ENCODE assay signal across 9 mouse cellular contexts in the genomic region with DNA sequence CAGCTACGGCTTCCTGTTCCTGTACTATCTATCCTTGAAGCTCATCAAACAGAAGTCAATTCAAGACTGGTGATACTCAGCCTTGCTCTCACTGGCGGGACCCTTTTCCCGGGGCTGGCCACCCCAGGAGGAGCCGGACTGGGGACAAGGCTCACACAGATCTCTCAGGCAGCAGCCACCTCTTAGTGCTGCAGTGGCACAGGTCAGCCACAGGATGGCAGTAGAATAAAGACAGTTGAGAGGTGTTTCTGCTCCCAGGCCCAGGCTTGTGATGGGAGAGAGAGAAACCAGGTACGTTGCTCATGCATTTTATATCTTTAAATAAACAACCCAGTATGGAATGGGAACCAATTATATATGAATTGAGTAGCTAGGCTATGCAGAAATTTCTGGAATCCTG. TPM values are rescaled to one million over a fixed set of nuclear protein-coding genes. Genes with fewer than 3 reads are reported as not detected.
DNase-seq lines count a peak whose midpoint lies in the region; ATAC-seq and TF ChIP-seq lines count a peak whose summit lies in the region.
"Had no signal": no experiment of that assay in that cellular context is flagged by ENCODE, and none has a peak within 500 bp of the region (broad histone marks: within the 10 kb centered on the region; RNA-seq: fewer than 3 reads in every experiment).

No protein-coding gene starts in this region.

- H3K79me2 ChIP-seq in heart, adult 2 months (replicated peaks; ENCODE audit: control insufficient read depth, insufficient read depth, low read length) = no peaks in the 10 kb centered on the region

- no peak for TF ChIP-seq POLR2A in heart, adult 2 months (IDR thresholded peaks at IDR 0.05; ENCODE audit: insufficient read depth, low read depth, low read length)

- peak; percentile 93 for TF ChIP-seq CTCF in heart, adult 2 months (IDR thresholded peaks at IDR 0.05)

- H3K27me3 ChIP-seq in heart, adult 2 months (ENCODE audit: control insufficient read depth, insufficient read depth, low read length) = no peaks in the 10 kb centered on the region
- no peaks in the 10 kb centered on the region for H3K27me3 ChIP-seq in embryonic facial prominence, embryonic 11.5 days (ENCODE audit: control insufficient read depth, insufficient read depth, low read length)
- no peaks in the 10 kb centered on the region for H3K27me3 ChIP-seq in hindbrain, embryonic 14.5 days (ENCODE audit: control insufficient read depth, insufficient read depth, low read length)
- H3K27me3 ChIP-seq in midbrain, embryonic 13.5 days = 0 out of 2 replicates have a peak, but pooled peaks cover 4% of the 10 kb centered on the region

- no peaks in the 10 kb centered on the region for H3K9me3 ChIP-seq in embryonic facial prominence, embryonic 11.5 days (replicated peaks; ENCODE audit: control insufficient read depth, low read length)
- no peaks in the 10 kb centered on the region for H3K9me3 ChIP-seq in hindbrain, embryonic 14.5 days (ENCODE audit: control insufficient read depth, low read length)
- H3K9me3 ChIP-seq in midbrain, embryonic 13.5 days = no peaks in the 10 kb centered on the region
- H3K9me3 ChIP-seq: midbrain, embryonic 12.5 days had no signal

- H3K4me3 ChIP-seq in heart, adult 2 months = no peak overlapping the region
- H3K4me3 ChIP-seq in embryonic facial prominence, embryonic 11.5 days (ENCODE audit: low read depth, low read length) = no peak overlapping the region
- no peak overlapping the region for H3K4me3 ChIP-seq in hindbrain, embryonic 14.5 days (replicated peaks; ENCODE audit: low read length)
- H3K4me3 ChIP-seq in midbrain, embryonic 13.5 days (replicated peaks) = no peak overlapping the region
- H3K4me3 ChIP-seq: midbrain, embryonic 12.5 days had no signal

- H3K9ac ChIP-seq in heart, adult 2 months (ENCODE audit: low read depth, low read length) = no peak overlapping the region
- H3K9ac ChIP-seq in embryonic facial prominence, embryonic 11.5 days (replicated peaks; ENCODE audit: low read length) = no peak overlapping the region
- no peak overlapping the region for H3K9ac ChIP-seq in hindbrain, embryonic 14.5 days
- H3K9ac ChIP-seq in midbrain, embryonic 13.5 days (replicated peaks) = no peak overlapping the region
- H3K9ac ChIP-seq: midbrain, embryonic 12.5 days had no signal

- intact Hi-C loops in heart, adult 2 months (cut with DNase I) = no loop called here

- H3K4me2 ChIP-seq in embryonic facial prominence, embryonic 11.5 days (ENCODE audit: low read depth, low read length) = no peak overlapping the region
- no peak overlapping the region for H3K4me2 ChIP-seq in hindbrain, embryonic 14.5 days (replicated peaks)
- H3K4me2 ChIP-seq in midbrain, embryonic 13.5 days (replicated peaks) = no peak overlapping the region
- H3K4me2 ChIP-seq: midbrain, embryonic 12.5 days had no signal

- 0 out of 2 replicates have a peak, but pooled peaks have one; percentile 21 for TF ChIP-seq EP300 in heart, adult 2 months (IDR thresholded peaks at IDR 0.05; ENCODE audit: insufficient read depth, low read depth, low read length)

- peak; percentile 25 to 40 for DNase-seq in heart, adult 2 months
- DNase-seq in heart, adult 11 months = no peak
- DNase-seq in adrenal gland, postnatal 25 days = peak; percentile 31
- DNase-seq in embryonic facial prominence, embryonic 11.5 days (ENCODE audit: low spot score) = peak; percentile 82
- DNase-seq in hindbrain, embryonic 14.5 days (ENCODE audit: low spot score) = peak; percentile 83
- peak; percentile 53 for DNase-seq in left cerebral cortex, adult 11 months (ENCODE audit: low spot score)
- DNase-seq in spleen, postnatal 4 days (ENCODE audit: low spot score in 2 of 2) = peak; percentile 38 to 73

- H3K36me3 ChIP-seq in heart, adult 2 months (ENCODE audit: control insufficient read depth, insufficient read depth, low read length) = no peaks in the 10 kb centered on the region
- H3K36me3 ChIP-seq in embryonic facial prominence, embryonic 11.5 days (replicated peaks; ENCODE audit: control insufficient read depth, insufficient read depth, low read depth, low read length) = no peaks in the 10 kb centered on the region
- no peaks in the 10 kb centered on the region for H3K36me3 ChIP-seq in hindbrain, embryonic 14.5 days (replicated peaks; ENCODE audit: control insufficient read depth, insufficient read depth)
- no peaks in the 10 kb centered on the region for H3K36me3 ChIP-seq in midbrain, embryonic 13.5 days

- H3K27ac ChIP-seq in heart, adult 2 months = no peak overlapping the region
- no peak overlapping the region for H3K27ac ChIP-seq in embryonic facial prominence, embryonic 11.5 days (replicated peaks; ENCODE audit: low read depth, low read length)
- H3K27ac ChIP-seq in hindbrain, embryonic 14.5 days = no peak overlapping the region
- no peak overlapping the region for H3K27ac ChIP-seq in midbrain, embryonic 13.5 days
- H3K27ac ChIP-seq: midbrain, embryonic 12.5 days had no signal

- no peaks in the 10 kb centered on the region for H3K4me1 ChIP-seq in heart, adult 2 months (ENCODE audit: control insufficient read depth, insufficient read depth, low read length)
- H3K4me1 ChIP-seq in embryonic facial prominence, embryonic 11.5 days (ENCODE audit: control insufficient read depth, insufficient read depth, low read length) = peaks cover 3% of the 10 kb centered on the region; the same call in 1 of the 2 replicates
- H3K4me1 ChIP-seq in hindbrain, embryonic 14.5 days (replicated peaks; ENCODE audit: control insufficient read depth, insufficient read depth, low read length) = 0 out of 2 replicates have a peak, but pooled peaks cover 4% of the 10 kb centered on the region
- H3K4me1 ChIP-seq in midbrain, embryonic 13.5 days (replicated peaks) = peaks cover 13% of the 10 kb centered on the region

- WGBS in heart, adult 2 months = 21% methylated on average over 5 of the region's 5 CpGs
- 29% methylated on average over 5 of the region's 5 CpGs for WGBS in embryonic facial prominence, embryonic 11.5 days
- WGBS in hindbrain, embryonic 14.5 days = 24% methylated on average over 5 of the region's 5 CpGs
- WGBS in midbrain, embryonic 13.5 days = 24% methylated on average over 5 of the region's 5 CpGs

- ATAC-seq in embryonic facial prominence, embryonic 11.5 days (replicated peaks; ENCODE audit: insufficient number of reproducible peaks, low FRiP score, low TSS enrichment, low read depth) = peak; percentile 19; the same call in 1 of the 2 replicates
- peak; percentile 69; the same call in 1 of the 2 replicates for ATAC-seq in hindbrain, embryonic 14.5 days (ENCODE audit: low FRiP score)
- peak; percentile 40; the same call in 1 of the 2 replicates for ATAC-seq in midbrain, embryonic 13.5 days

RNA-seq across cellular contexts. Expression of a gene that starts 15.9 kb away (rescaled TPM):
- total RNA-seq in heart, adult 2 months (2021) = not detected
- polyA plus RNA-seq in heart, adult 2 months (2012; rRNA removed) = 0.09 TPM in 1 of 2 replicates, not detected in the other
- total RNA-seq in adrenal gland, postnatal 25 days (2021) = 0.12 and 1.3 TPM in 2 replicates
- polyA plus RNA-seq in embryonic facial prominence, embryonic 11.5 days (2014; fragmentation: Nextera tagmentation; extraction: Ambion mirVana) = 2.5 and 2.6 TPM in 2 replicates
- polyA plus RNA-seq in hindbrain, embryonic 14.5 days (2014; fragmentation: Nextera tagmentation; extraction: Ambion mirVana) = 2.6 and 5.9 TPM in 2 replicates
- 1.1 and 3.0 TPM in 2 replicates for polyA plus RNA-seq in midbrain, embryonic 13.5 days (2015; fragmentation: Nextera tagmentation; extraction: Ambion mirVana)

RNA-seq across cellular contexts. Expression of a gene that starts 22.6 kb away (rescaled TPM):
- total RNA-seq in heart, adult 2 months (2021) = not detected
- 0.06 TPM in 1 of 2 replicates, not detected in the other for polyA plus RNA-seq in heart, adult 2 months (2012; rRNA removed)
- total RNA-seq in adrenal gland, postnatal 25 days (2021) = 0.09 and 0.81 TPM in 2 replicates
- 0.06 and 0.27 TPM in 2 replicates for polyA plus RNA-seq in embryonic facial prominence, embryonic 11.5 days (2014; fragmentation: Nextera tagmentation; extraction: Ambion mirVana)
- 0.08 and 0.09 TPM in 2 replicates for polyA plus RNA-seq in hindbrain, embryonic 14.5 days (2014; fragmentation: Nextera tagmentation; extraction: Ambion mirVana)
- 0.11 TPM in 1 of 2 replicates, not detected in the other for polyA plus RNA-seq in midbrain, embryonic 13.5 days (2015; fragmentation: Nextera tagmentation; extraction: Ambion mirVana)

Comparison
In these comparisons a context has a peak if more than half of its experiments do, and no peak if none do; other contexts are left out.
1. ATAC-seq: peak in every context shown above with its lines; median percentile 69 in hindbrain, embryonic 14.5 days; 40 in midbrain, embryonic 13.5 days; 19 in embryonic facial prominence, embryonic 11.5 days.